Mouse (Mus musculus): ENCODE measurements around the gene Hnrnpab. TPM values are rescaled to one million over a fixed set of nuclear protein-coding genes. Genes with fewer than 3 reads are reported as not detected.

The Hnrnpab gene
- polyA plus RNA-seq, 1 experiment = 135 TPM

DNA sequence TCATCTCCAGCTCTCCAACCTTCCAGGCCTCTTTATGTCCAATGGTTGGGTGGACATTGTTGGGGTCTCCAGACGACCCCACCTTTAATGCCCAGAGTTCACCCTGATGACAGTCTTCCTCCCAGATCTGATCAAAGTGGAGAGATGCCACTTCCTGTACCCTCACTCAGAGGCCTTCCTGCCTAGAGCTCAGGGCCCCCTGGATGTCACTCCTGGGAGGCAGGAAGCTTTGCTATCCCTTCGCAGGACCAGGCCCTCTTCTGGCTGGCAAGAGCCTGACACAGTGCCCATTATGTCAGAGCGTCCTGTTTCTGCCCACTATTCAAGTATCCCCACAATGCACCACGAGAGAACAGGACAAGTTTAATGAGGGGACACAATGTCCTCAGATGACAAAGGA is 27.6 kb downstream of the Hnrnpab start:
- DNase-seq (ENCODE audit: extremely low spot score in 1 of 2, low spot score in 1 of 2) = no peak

DNA sequence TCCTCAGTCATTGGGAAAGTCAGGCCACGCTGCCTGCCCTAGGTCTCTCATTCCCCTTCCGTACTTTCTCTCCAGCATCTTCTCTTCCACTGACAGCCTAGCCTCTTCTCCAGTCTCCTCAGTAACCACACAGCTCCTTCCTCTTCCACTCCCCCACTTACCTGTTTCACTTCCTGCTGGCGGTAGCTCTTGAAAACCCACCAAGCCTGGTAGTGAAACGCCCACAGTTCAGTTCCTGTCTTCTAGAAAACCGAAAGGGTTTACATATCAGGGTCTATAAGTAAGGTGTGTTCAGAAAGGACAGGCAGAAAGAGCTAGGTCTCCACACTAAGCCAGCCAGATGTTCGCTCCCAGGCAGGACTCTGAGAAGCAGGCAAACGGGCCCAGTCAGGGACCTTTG is 29.1 kb downstream of the Hnrnpab start:
- DNase-seq (ENCODE audit: extremely low spot score in 1 of 2, low spot score in 1 of 2) = no peak

DNA sequence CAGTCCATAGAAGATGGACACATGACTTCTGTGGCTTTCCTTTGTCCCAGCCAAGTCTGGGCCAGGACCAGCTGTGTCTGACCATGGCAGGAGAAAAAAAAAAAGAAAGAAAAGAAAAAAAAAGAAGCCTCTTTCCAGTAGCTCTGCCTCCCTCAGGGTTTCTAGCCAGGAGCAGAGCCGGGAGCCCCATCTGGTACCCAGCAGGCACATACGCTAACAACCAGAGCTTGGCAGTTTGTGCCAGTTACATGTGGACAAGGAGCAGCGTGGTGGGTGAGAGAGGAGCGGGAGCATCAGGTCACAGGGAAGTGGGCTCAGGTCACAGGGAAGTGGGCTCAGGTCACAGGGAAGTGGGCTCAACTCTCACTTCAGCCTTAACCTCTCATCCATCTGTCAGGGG is 30.2 kb downstream of the Hnrnpab start:
- DNase-seq (ENCODE audit: extremely low spot score in 1 of 2, low spot score in 1 of 2) = no peak

DNA sequence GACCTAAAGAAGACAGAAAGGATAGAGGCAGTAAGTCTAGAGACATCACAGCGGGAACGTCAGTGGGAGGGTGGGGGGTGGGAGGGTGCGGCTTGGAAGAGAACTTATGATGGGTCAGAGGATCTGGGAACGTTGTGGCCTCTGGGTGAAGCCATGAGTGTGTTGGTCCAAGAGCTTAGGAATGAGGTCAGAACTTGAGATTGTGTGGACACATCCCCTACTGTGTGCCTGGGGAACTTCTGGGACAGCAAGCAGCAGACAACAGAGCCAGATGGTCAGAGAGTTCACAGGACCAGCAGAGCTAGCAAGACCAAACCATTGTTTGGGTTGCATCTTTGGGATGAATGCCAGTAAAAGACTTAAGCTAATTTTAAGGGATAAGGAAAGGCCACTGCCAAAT is 37.8 kb downstream of the Hnrnpab start:
- DNase-seq (ENCODE audit: extremely low spot score in 1 of 2, low spot score in 1 of 2) = no peak

DNA sequence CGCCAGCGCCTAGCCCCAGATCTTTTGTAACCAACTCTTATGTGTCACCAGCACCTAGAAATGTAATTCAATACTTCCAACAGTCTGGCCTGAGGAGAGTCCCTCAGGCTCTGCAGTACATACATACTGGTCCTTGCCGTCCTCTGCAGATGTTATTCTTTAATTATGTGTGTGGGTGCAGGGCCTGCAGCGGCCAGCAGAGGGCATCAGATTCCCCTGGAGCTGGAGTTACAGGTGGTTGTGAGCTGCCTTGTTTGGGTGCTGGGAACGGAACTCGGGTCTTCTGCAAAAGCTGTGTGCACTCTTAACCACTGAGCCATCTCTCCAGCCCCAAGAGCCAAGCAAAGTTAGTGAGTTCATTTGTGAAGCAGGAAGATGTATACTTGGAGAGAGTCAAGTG is 40.7 kb downstream of the Hnrnpab start:
- DNase-seq (ENCODE audit: extremely low spot score in 1 of 2, low spot score in 1 of 2) = no peak

DNA sequence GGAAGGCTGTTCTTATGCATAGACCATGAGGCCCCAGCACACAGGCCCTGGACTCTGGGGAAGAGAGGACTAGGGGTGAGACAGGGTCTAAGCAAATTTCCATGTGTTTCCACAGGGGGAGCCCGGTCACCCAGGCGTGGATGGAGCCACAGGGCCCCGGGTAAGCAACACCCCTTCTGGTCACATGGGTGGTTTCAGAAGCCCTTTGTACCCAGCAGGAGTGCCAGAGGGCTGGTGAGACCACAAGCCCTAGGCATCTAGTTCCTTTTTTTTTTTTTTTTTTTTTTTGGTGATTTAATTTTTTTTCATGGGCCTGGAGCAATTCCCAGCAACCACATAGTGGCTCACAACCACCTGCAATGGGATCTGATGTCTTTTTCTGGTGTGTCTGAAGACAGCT is 41.6 kb downstream of the Hnrnpab start:
- no peak for DNase-seq (ENCODE audit: extremely low spot score in 1 of 2, low spot score in 1 of 2)

DNA sequence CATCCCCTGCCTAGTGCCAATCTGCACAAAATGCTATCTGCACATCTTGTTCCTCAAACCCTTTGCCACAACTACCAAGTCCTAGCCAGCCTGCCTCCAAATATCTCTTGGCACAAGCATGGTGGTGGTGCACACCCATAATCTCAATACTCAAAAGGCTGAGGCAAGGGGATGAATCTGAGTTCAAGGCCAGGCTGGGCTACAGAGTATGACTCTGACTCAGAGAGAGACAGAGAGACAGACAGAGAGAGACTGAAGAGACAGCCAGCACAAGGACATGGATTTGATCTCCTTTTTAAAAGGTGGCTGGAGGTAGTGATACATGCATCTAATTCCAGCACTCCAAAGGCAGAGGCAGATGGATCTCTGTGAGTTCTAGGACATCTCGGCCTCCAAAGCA is 43.4 kb downstream of the Hnrnpab start:
- no peak for DNase-seq (ENCODE audit: extremely low spot score in 1 of 2, low spot score in 1 of 2)

DNA sequence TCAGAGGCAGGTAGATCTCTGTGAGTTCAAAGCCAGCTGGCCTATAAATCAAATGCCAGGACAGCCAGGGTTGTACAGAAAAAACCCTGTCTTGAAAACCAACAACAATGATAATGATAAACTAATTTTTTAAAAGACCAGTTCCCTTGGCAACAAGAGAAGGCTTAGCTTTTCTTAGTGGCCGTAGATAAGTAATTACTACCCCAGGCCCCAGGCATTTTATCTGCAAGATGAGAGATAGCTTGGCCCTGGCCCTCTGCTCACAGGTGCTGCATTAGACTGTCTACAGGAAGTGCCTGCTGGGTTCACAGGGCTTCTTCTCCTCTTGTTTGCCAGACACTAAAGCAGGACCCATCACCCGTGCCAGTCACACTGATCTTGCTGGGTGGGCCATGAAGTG is 51.6 kb downstream of the Hnrnpab start:
- DNase-seq (ENCODE audit: extremely low spot score in 1 of 2, low spot score in 1 of 2) = no peak

DNA sequence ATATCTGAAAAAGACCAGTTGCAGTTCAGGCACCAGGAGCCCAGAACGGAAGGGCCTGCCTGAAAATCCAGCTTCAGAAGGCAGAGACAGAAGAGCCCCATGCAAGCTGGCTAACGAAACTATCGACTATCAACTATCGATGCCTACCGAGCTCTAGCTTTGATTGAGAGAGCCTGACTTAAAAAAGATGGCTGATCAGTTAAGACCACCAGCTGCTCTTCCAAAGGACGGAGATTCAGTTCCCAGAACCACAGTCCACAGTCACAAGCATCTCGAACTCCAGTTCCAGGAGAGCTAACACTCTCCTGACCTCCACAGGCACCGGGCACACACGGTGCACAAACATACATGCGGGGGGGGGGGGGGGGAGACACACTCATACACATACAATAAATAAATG is 52.1 kb downstream of the Hnrnpab start:
- DNase-seq (ENCODE audit: extremely low spot score in 1 of 2, low spot score in 1 of 2) = no peak

DNA sequence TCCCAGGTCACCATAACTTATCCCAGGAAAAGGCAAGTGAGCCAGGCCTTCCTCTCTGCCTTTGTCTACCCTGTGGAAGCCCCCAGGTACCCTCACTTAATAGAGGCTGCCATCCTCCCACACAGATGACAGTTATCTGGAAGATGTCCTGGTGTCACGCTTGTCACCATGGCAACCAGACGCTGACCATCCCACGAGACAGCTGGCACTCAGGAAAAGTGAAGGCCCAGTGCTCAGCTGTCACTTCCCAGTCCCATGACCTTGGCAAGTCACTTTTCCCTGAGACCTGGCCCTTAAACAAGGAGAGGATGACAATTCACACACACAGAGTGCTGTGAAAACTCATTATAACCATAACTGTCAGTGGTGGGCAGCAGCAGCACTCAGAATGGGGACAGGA is 54.6 kb downstream of the Hnrnpab start:
- DNase-seq (ENCODE audit: extremely low spot score in 1 of 2, low spot score in 1 of 2) = no peak

DNA sequence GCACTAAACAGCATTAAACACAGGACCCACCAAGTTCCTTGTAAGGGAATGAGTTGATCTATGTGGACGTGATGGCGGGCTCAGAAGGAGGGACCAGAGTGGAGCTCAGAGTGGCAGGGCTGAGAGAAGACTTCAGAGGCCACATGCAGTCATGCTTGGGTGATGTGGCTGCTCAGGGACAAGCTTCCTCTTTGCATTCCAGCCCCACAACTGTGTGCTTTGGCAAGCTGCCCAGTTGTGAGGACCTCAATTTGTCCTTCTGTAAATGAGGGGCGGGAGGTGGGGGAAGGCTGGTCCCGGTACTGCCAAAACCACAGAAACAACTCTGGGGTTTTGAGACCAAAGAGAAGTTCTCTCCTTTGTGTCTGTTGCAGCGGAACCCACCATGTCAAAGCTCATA is 55.4 kb downstream of the Hnrnpab start:
- no peak for DNase-seq (ENCODE audit: extremely low spot score in 1 of 2, low spot score in 1 of 2)

Other genes with a start within 250 kb of the Hnrnpab start
- gene Phykpl, start 22.1 kb downstream of the Hnrnpab start, polyA plus RNA-seq (2012; rRNA removed) = 8.2 and 10.0 TPM in 2 replicates
- gene Nhp2, start 12.9 kb upstream of the Hnrnpab start, polyA plus RNA-seq (2012; rRNA removed) = 64.6 and 68.5 TPM in 2 replicates
- gene Rmnd5b, start 29.0 kb upstream of the Hnrnpab start, polyA plus RNA-seq (2012; rRNA removed) = 60.9 and 67.2 TPM in 2 replicates
- gene N4bp3, start 44.0 kb upstream of the Hnrnpab start, polyA plus RNA-seq (2012; rRNA removed) = 6.9 and 9.8 TPM in 2 replicates
- 4.8 and 5.7 TPM in 2 replicates for gene D930048N14Rik, start 44.1 kb upstream of the Hnrnpab start, polyA plus RNA-seq (2012; rRNA removed)
- 37.9 and 39.6 TPM in 2 replicates for gene 0610009B22Rik, start 82.0 kb upstream of the Hnrnpab start, polyA plus RNA-seq (2012; rRNA removed)
- 9.4 and 10.9 TPM in 2 replicates for gene Sec24a, start 156.8 kb upstream of the Hnrnpab start, polyA plus RNA-seq (2012; rRNA removed)
- 102 and 106 TPM in 2 replicates for gene Sar1b, start 156.8 kb upstream of the Hnrnpab start, polyA plus RNA-seq (2012; rRNA removed)